Mouse (Mus musculus): ENCODE measurements around the gene Pak6. TPM values are rescaled to one million over a fixed set of nuclear protein-coding genes. Genes with fewer than 3 reads are reported as not detected.

Gene Pak6
- total RNA-seq, 1 experiment from 2014 or later, result not detected

DNA sequence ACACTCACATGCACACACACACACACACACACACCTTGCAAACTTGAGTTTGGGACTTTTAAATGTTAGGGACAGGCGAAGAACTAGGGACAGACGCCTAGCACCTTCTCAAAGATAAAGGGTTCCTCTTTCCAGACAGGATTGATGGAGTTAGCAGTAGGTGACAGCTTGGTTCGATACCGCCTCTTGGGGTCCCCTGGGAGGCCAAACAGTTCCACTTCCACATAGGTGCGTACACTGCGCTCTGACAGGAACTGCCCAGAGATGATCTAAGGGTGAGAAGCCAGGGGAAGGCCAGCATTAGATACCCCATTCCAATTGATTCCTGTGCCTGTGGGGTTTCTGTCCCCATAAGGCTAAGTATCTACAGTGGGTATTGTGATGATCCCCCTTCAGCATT is 50.5 kb downstream of the Pak6 start:
- no peak for ATAC-seq (replicated peaks; ENCODE audit: insufficient number of reproducible peaks, low FRiP score, low TSS enrichment, poor library complexity, severe bottlenecking)

DNA sequence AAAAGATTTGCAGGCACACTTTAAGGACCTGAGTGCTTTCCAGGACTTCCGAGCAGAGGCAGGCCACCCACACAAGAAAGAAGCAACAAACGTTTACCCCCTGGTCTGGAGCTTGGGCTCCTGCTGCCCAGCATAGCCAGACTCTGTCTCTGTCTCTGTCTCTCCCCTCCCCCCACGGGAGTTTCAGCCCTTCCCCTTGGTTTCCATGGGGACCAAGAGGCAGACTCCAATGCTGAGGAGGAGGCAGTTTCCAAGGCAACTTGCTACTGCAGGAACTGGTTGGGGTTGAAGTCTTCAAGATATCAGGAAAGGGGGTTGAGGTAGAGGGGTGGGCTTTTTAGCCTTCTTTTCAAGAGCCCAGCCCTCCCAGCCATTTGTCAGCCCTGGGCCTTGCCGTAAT is 51.1 kb downstream of the Pak6 start:
- no peak for ATAC-seq (replicated peaks; ENCODE audit: insufficient number of reproducible peaks, low FRiP score, low TSS enrichment, poor library complexity, severe bottlenecking)

DNA sequence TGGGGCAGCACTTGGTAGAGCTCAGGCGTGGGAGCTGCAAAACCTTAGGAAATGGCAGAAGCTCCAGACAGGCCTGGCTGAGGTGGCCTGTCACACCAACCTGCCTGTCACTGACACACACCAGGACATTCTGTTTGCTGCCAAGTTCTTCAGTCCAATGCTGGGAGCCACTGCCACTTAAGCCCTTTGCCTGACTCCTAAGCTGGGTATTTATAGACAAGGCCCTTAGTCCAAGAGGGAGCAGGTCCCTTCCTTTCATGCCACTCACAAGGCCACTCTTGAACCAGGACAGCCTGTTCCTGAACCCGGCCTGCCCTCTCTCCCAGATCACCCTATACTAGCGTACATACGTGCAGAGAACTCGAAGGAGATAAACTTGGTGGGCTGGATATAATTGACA is 53.6 kb downstream of the Pak6 start:
- ATAC-seq (replicated peaks; ENCODE audit: insufficient number of reproducible peaks, low FRiP score, low TSS enrichment, poor library complexity, severe bottlenecking), result no peak

DNA sequence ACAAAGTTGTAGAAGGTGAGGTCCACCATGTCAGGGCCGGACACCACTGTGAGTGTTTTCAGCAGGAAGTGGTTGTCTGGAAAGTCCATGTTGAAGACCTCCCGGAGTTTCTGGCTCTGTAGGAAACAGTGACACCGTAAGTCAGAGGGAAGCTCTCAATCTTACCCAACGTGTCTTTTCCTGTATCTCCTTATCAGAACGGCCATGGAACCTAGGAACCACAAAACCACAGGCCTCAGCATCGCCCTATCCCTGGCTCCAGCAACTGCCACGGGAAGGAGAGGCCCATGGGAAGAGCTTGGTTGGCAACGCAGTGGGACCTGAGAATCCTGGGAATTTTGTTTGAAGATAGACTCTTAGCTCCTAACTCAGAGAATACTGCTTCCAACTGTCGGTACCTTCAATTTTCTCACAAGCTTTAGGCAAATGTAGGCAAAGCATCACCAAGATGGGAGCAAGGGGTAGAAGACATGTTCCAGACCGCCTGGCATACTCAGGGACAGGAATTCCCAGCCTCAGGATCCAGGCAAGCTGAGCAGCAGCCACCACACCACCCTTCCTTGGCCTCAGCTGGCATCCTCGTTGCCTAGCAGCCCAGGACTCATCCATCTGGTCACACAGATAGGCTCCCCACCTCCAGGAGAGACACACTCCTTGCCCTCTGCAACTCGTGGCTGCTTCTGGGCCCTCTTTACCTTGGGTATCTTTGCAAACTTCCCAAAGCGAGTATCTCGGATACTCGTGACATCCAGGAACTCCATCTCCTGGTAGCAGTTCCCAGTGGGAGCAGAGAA is 60.8 kb downstream of the Pak6 start:
- no peak for ATAC-seq (replicated peaks; ENCODE audit: insufficient number of reproducible peaks, low FRiP score, low TSS enrichment, poor library complexity, severe bottlenecking)

DNA sequence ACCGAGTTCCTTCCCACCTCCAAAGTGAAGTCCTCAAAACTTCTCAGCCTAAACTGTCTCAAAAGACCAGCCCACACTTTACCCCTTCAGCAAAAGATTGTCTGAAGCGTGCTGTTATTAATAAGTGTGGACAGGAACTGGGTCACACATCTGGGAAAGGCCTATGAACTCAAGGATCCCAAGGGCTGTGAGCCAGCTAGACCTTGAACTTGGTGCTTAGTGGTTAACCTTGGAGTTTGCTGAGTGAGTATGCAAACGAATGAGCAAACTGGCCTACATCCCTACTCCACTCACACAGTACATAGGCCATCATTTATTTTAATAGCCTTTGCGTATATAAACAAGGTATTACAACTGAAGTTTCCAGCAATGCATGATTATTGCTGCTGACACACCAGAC is 62.4 kb downstream of the Pak6 start:
- no peak for ATAC-seq (replicated peaks; ENCODE audit: insufficient number of reproducible peaks, low FRiP score, low TSS enrichment, poor library complexity, severe bottlenecking)

- no peak for ATAC-seq (replicated peaks; ENCODE audit: insufficient number of reproducible peaks, low FRiP score, low TSS enrichment, poor library complexity, severe bottlenecking)
Observed at GRCm38 (mm10) chr2:118726873-118727272, 63.8 kb downstream of the Pak6 start.

GRCm38 (mm10) chr2:118727911-118728310 is 64.8 kb downstream of the Pak6 start:
- no peak for ATAC-seq (replicated peaks; ENCODE audit: insufficient number of reproducible peaks, low FRiP score, low TSS enrichment, poor library complexity, severe bottlenecking)

- ATAC-seq (replicated peaks; ENCODE audit: insufficient number of reproducible peaks, low FRiP score, low TSS enrichment, poor library complexity, severe bottlenecking), result peak; percentile 45
Observed at GRCm38 (mm10) chr2:118728337-118728736, 65.2 kb downstream of the Pak6 start, which contains the start of gene Plcb2. Plcb2 (minus strand) TSS chr2:118728438.

DNA sequence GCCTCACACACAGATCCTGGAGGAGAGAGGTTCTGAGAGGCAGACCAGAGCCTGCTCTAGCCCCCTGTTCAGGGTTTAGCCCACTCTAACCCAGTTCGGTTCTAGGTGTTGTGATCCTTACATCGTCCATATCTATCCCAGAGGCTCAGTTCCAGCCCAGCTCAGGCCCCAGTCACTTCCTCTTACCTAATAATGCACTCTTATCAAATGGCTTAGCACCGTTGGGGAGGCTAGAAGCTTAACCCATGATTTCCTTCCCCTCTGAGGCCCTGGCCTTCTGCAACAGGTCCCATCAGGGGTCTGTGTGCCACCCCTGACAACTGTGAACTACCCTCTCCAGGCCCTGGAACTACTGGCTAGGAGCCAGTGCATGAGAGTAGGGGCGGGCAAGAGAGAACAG is 66.1 kb downstream of the Pak6 start:
- peak; percentile 16; the same call in 1 of the 2 replicates for ATAC-seq (replicated peaks; ENCODE audit: insufficient number of reproducible peaks, low FRiP score, low TSS enrichment, poor library complexity, severe bottlenecking)

DNA sequence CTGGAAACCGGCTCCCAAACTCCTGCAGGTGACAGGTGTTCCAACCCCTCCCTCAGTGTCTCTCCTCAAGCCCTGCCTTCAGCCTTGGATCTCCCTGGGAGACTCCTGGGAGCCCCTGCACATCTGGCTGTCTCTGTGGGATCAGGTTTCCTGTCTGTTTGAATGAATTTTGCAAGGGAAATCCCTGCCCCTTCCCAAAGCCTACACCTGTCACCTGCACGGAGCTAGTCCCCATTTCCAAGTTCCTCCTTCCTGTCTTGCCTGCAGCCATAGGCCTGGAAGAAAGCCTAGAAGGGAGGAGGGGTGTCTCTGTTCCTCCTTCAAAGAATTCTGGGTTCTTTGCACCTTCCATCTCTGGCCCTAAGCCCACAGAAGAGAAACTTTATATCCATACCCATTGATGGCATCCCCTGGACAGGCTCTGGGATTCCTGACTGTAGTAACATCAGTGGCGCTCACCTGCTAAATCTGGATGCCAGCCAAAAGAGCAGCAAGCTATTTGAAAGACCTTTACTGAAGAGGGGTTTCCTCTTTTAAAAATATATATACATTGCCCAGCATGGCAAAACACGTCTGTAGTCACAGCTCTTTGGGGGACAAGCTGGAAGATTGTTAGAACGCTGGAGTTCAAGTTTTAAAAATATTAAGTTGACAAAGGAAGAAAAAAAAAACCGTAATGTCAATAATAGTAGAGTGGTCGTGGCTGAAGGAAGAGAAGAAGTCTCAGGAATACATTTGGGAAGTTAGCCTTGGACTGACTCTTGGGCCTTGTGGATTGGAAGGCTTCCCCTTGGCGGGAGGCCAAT is 66.9 kb downstream of the Pak6 start:
- ATAC-seq (replicated peaks; ENCODE audit: insufficient number of reproducible peaks, low FRiP score, low TSS enrichment, poor library complexity, severe bottlenecking), result no peak

DNA sequence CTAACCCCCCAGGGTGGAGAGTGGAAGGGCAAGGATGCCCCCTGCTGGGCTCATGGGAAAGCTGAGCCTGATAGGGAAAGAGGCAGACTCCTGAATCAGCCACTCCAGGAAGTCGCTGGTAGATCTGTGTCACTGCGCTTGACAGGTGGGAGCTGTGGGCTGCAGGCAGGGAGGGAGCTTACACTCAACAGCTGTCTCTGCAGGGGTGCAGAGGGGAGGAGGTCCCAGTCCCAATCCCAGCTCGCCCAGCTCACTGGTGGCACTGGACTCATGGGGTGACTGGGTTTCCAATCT is 67.5 kb downstream of the Pak6 start:
- 0 out of 2 replicates have a peak, but pooled peaks have one; percentile 37 for ATAC-seq (replicated peaks; ENCODE audit: insufficient number of reproducible peaks, low FRiP score, low TSS enrichment, poor library complexity, severe bottlenecking)

GRCm38 (mm10) chr2:118731981-118732380 is 68.9 kb downstream of the Pak6 start:
- ATAC-seq (replicated peaks; ENCODE audit: insufficient number of reproducible peaks, low FRiP score, low TSS enrichment, poor library complexity, severe bottlenecking), result no peak

- no peak for ATAC-seq (replicated peaks; ENCODE audit: insufficient number of reproducible peaks, low FRiP score, low TSS enrichment, poor library complexity, severe bottlenecking)
Observed at GRCm38 (mm10) chr2:118733341-118733740, 70.2 kb downstream of the Pak6 start.

DNA sequence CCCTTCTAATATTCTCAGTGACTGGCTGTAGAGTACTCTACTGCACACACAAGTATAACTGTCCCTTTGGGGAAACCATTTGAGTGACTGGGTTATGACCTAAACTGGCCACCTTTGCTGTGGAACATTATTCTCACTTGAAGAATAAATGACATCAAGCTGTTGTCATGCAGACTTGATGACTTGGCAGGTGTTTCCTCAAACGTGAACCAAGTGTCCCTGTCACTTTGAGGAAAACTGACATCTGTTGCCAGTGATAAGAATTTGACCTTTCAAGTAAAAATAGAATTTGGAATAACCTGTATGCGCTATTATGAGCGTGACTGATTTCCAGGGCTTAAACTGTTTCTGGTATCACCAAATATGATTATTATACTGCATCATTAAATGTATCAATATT is 77.2 kb downstream of the Pak6 start:
- ATAC-seq (replicated peaks; ENCODE audit: insufficient number of reproducible peaks, low FRiP score, low TSS enrichment, poor library complexity, severe bottlenecking), result no peak

- ATAC-seq (replicated peaks; ENCODE audit: insufficient number of reproducible peaks, low FRiP score, low TSS enrichment, poor library complexity, severe bottlenecking), result no peak
Observed at GRCm38 (mm10) chr2:118741183-118741582, 78.1 kb downstream of the Pak6 start.

GRCm38 (mm10) chr2:118743261-118743943 is 80.3 kb downstream of the Pak6 start:
- peak; percentile 50 for ATAC-seq (replicated peaks; ENCODE audit: insufficient number of reproducible peaks, low FRiP score, low TSS enrichment, poor library complexity, severe bottlenecking)

- no peak for ATAC-seq (replicated peaks; ENCODE audit: insufficient number of reproducible peaks, low FRiP score, low TSS enrichment, poor library complexity, severe bottlenecking)
Observed at GRCm38 (mm10) chr2:118744621-118745020, 81.5 kb downstream of the Pak6 start.

DNA sequence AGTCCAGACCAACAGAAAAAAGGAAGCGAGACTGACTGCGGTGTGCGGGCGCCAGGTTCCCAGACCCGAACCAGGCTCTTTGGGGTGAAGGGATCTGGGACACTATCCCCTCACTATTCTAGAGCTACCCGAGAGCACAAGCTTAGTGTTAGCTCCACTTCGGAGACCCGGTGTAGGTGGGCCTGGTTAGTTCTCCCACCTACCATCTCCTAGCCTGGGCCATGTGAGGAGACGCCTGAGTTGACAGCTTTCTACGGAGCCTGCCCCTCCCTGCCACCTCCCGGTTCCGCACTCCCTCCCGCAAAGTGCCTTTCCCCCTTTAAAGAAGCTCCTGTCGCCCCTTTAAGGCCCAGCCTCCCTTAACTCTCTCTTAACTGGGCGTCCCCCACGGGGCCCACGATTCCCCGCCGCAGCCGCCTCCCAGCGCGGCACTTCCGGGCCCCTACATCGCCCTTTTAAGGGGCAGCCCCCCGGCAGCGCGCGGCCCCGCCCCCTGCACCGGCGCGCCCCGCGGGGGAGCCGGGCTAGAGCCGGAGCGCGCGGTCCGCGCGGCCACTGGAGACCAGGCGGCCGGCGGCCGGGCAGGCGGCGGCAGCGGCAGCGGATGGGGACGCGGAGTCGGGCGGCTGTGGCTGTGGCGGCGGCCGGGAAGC is 82.3 kb downstream of the Pak6 start, which contains the start of gene Inafm2:
TSS of gene Inafm2 (plus strand) at position 527 of the 653 bp plus-strand sequence.
- ATAC-seq (replicated peaks; ENCODE audit: insufficient number of reproducible peaks, low FRiP score, low TSS enrichment, poor library complexity, severe bottlenecking), result peak; percentile 76
